Mouse (Mus musculus): ENCODE data around the gene Zcwpw1. TPM values are rescaled to one million over a fixed set of nuclear protein-coding genes. Genes with fewer than 3 reads are reported as not detected.

Gene Zcwpw1
- 13.8 and 16.1 TPM in 2 replicates for polyA plus RNA-seq (2016; fragmentation: Nextera tagmentation; extraction: Ambion mirVana)

DNA sequence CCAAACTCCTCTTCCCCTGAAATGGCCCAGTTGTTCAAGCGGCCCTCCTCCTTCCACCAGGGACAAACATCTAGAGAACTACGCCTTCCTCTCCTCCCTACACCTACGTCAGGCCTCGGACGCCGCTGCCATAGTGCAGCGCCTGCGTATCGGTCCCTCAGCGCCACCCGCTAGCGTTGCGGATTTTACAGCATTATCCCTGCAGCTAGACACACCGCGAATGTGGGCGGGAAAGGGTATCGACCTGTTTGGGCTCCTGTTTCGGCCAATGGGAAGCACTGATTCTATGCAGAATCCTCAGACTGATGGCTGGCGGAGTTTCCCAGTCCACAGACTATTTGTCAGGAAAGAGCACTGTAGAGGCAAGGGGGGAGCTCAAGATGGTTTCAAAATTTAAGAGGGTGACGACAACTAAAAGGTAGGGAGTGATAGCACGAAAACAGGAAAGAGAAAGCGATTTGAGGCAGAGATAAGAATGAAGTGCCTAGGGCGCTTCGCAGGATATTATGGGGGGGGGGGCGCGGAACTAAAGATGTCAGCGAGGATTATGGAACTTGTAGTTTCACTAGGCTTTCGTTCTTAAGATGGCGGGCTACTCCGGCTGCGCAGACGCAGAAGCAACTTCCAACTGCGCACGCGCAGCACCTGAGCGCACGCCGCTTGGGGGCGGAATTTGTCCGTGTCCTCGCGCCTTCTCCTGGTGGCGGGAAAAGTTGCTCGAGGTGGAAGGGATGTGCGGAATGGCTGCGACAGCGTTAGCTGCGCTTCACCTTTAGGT lies at the start of gene Zcwpw1, which contains the start of gene Mepce:
Gene Zcwpw1 (plus strand): TSS at position 648 of the 778 bp plus-strand sequence.
Gene Mepce (minus strand): TSS at position 505 of the 778 bp plus-strand sequence.
- peaks cover 29% of the 10 kb centered on the region for H3K36me3 ChIP-seq
- under 1% methylated on average over 48 of the region's 48 CpGs for WGBS
- H3K9me3 ChIP-seq (replicated peaks), result no peaks in the 10 kb centered on the region
- peak within 1 kb of the TSS; percentile 95 for H3K27ac ChIP-seq (replicated peaks)
- peaks cover 38% of the 10 kb centered on the region for H3K4me1 ChIP-seq
- DNase-seq (ENCODE audit: low spot score), result peak; percentile 94
- H3K4me3 ChIP-seq, result peak within 1 kb of the TSS; percentile 91
- peaks cover 18% of the 10 kb centered on the region for H3K27me3 ChIP-seq (ENCODE audit: low read depth, poor library complexity, severe bottlenecking)

DNA sequence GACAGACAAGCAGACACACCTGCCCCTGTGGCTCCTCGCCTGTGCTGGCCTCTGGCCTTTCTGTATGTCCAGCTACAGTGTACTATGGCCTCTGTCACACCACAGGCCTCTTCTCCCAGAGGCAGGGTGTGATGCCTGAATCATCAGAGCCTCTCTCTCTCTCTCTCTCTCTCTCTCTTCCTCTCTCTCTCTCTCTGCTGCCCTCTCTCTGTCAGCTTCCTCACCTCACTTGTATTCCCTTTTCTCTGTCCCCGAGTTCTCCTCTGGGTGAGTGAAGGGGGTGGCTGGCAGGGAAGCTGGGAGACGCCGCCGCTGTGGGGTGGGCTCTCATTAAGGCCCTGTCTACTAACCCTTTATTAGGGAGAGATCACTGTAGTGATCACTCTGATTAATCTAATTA lies 49.1 kb upstream of the Zcwpw1 start:
- Histone ChIP-seq H3K27me3 (ENCODE audit: low read depth, poor library complexity, severe bottlenecking) (0 out of 2 replicates have a peak, but pooled peaks cover 5% of the 10 kb centered on the region), H3K4me1 (peaks cover 74% of the 10 kb centered on the region), H3K4me3 (peak overlapping the region; percentile 87), H3K27ac (replicated peaks) (peak overlapping the region; percentile 93), H3K9me3 (replicated peaks) (no peaks in the 10 kb centered on the region), H3K36me3 (peaks cover 43% of the 10 kb centered on the region)
- DNase-seq (ENCODE audit: low spot score), result no peak
- 55% methylated on average over 5 of the region's 5 CpGs for WGBS

DNA sequence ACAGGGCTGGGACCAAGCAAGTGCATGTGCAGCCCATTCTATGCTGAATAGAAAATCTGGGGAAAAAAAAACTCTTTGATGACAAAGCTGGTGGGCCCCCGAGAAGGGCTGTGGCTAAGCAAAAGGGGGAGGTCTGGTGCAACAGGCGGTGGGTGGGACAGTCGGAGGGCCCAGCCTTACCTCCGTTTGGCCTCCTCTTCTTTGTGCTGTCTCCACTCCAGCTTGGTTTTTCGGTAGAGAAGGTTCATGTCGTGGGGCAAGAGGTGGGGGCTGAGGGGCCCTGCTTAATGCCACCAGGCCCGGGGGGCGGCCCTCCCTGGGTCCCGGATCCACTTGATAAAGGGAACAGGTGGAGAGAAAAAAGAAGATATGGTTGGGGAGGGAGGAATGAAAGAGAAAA lies 48.1 kb upstream of the Zcwpw1 start:
- H3K4me1 ChIP-seq, result peaks cover 64% of the 10 kb centered on the region
- peaks cover 40% of the 10 kb centered on the region for H3K36me3 ChIP-seq
- peak overlapping the region; percentile 87 for H3K4me3 ChIP-seq
- 43% methylated on average over 9 of the region's 9 CpGs for WGBS
- peak overlapping the region; percentile 93 for H3K27ac ChIP-seq (replicated peaks)
- DNase-seq (ENCODE audit: low spot score), result no peak
- H3K27me3 ChIP-seq (ENCODE audit: low read depth, poor library complexity, severe bottlenecking), result 0 out of 2 replicates have a peak, but pooled peaks cover 5% of the 10 kb centered on the region
- no peaks in the 10 kb centered on the region for H3K9me3 ChIP-seq (replicated peaks)

DNA sequence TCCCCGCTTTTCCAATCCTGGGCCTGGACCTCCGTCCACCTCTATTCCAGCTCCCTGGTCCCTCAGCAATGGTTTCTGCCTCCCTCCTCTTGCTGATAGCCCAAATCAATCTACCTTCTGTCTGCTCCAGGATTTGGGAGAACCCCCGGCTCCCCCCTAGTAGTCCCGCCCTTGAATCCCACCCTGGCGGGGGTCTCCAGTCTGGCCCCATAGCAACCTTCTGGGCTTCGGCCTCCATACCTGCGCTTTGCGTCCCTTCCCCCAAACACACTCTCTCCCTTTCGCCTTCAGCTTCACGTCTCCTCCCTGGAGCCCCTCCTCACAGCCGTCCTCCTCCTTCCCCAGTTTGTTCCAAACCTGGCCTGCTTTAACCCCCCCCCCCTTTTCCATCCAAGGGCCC lies 47.1 kb upstream of the Zcwpw1 start:
- Histone ChIP-seq H3K9me3 (replicated peaks) (no peaks in the 10 kb centered on the region), H3K27ac (replicated peaks) (peak overlapping the region; percentile 93), H3K4me1 (peaks cover 62% of the 10 kb centered on the region), H3K36me3 (peaks cover 31% of the 10 kb centered on the region), H3K4me3 (peak overlapping the region; percentile 87), H3K27me3 (ENCODE audit: low read depth, poor library complexity, severe bottlenecking) (0 out of 2 replicates have a peak, but pooled peaks cover 5% of the 10 kb centered on the region)
- 8% methylated on average over 11 of the region's 11 CpGs for WGBS
- no peak for DNase-seq (ENCODE audit: low spot score)

DNA sequence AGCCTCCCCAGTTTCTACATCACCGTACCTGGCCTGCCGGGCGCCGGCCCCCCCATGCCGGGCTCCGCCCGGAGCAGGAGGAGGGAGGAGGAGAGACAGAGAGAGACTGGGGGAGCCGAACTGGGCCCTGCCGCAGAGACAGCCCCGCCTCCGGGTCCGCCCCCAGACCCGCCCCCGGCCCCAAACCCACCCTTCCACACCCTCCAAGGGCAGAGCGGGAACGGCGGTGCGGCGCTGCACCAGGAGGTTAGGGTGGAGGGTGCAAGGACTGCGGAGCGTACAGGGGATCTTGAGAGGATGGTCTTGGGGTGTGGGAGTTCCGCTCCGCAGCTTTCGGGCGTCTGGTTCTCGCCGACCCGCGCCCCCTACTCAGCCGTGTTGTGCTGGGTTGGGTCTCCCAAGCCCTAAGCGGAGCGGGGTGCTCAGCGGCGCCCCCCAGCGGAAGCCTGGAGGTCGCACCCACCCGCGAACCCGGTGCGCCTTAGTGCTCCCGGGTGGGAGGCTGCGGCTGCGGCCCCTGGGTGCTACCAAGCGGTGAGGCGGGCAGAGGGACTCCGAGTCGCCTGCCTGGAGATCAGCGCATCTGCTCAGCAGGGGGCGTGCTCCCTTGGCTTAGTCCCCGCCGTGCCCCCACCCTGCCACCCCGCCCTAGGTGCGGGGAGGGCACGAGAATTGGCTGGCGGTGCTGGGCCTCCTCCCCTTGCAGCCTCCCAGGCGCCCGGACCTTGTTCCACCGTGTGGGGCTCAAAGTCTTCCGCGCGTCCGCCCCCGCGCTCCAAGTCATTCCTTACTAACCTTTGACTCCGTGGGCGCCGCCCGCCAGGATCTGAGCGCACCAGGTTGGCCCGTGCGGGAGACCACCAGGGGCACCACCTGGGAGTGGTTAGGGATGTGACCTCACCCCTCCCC lies 46.3 kb upstream of the Zcwpw1 start, which contains the start of gene Nyap1:
Gene Nyap1 (minus strand): TSS at position 585 of the 909 bp plus-strand sequence.
- peaks cover 23% of the 10 kb centered on the region for H3K36me3 ChIP-seq
- H3K4me3 ChIP-seq, result peak within 1 kb of the TSS; percentile 87
- peak; percentile 87 for DNase-seq (ENCODE audit: low spot score)
- peaks cover 62% of the 10 kb centered on the region for H3K4me1 ChIP-seq
- peak within 1 kb of the TSS; percentile 93 for H3K27ac ChIP-seq (replicated peaks)
- H3K9me3 ChIP-seq (replicated peaks), result no peaks in the 10 kb centered on the region
- under 1% methylated on average over 68 of the region's 71 CpGs for WGBS
- 0 out of 2 replicates have a peak, but pooled peaks cover 5% of the 10 kb centered on the region for H3K27me3 ChIP-seq (ENCODE audit: low read depth, poor library complexity, severe bottlenecking)

DNA sequence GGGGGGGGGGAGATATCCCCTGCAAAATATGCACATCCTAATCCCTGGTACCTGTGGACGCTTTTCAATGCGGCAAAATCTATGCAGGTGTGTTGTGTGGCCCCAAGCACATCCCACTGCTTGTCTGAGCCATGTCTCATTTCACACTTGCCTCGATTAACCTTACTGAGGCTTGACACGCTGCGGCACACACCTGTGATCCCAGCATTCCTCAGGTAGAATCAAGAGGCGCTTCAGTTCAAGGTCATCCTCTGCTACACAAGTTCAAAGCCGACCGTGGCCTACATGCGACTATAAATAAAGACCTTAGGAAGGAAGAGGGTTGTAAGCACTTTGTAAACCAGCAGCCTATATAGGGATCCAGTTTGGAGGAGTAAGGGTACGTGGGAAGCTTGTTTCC lies 45.5 kb upstream of the Zcwpw1 start:
- Histone ChIP-seq H3K9me3 (replicated peaks) (no peaks in the 10 kb centered on the region), H3K4me1 (peaks cover 70% of the 10 kb centered on the region), H3K4me3 (peak overlapping the region; percentile 87), H3K27ac (replicated peaks) (no peak overlapping the region), H3K36me3 (peaks cover 16% of the 10 kb centered on the region), H3K27me3 (ENCODE audit: low read depth, poor library complexity, severe bottlenecking) (0 out of 2 replicates have a peak, but pooled peaks cover 5% of the 10 kb centered on the region)
- 66% methylated on average over 10 of the region's 10 CpGs for whole genome bisulfite sequencing
- no peak for DNase-seq (ENCODE audit: low spot score)

DNA sequence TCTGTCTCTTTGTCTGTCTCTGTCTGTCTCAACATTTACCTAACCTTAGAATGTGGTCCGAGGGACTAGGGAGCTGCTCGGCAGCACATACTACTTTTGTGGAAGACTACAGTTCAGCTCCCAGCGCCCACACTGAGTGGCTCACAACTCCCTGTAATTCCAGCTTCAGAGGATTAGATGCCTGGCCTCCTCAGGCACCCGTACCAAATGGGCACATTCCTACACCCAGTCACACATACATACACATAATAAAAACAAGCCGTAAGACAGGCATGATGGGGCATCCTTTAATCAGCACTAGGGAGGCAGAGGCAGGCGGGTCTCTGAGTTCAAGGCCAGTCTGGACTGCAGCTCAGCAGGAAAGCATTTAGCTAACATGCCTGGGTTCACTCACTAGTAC lies 44.8 kb upstream of the Zcwpw1 start:
- Histone ChIP-seq H3K9me3 (replicated peaks) (no peaks in the 10 kb centered on the region), H3K4me1 (peaks cover 73% of the 10 kb centered on the region), H3K4me3 (no peak overlapping the region), H3K27ac (replicated peaks) (no peak overlapping the region), H3K36me3 (peaks cover 8% of the 10 kb centered on the region), H3K27me3 (ENCODE audit: low read depth, poor library complexity, severe bottlenecking) (0 out of 2 replicates have a peak, but pooled peaks cover 5% of the 10 kb centered on the region)
- WGBS, result 92% methylated on average over 6 of the region's 6 CpGs
- DNase-seq (ENCODE audit: low spot score), result no peak

DNA sequence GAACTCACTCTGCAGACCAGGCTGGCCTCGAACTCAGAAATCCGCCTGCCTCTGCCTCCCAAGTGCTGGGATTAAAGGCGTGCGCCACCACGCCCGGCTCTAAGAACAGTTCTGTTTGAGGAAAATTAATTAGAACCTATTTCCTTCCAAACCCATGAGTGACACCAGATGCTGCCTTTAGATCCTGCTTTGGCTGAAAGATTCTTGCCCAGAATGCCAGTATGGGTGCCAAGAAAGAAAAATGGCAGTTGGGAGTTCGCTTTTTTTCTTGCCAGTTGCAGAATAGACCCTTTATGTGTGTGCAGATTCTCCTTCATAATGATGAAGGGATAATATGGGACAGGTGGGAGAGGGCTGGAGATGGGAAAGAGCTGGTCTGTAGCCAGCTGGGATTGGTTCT lies 43.4 kb upstream of the Zcwpw1 start:
- no peaks in the 10 kb centered on the region for H3K9me3 ChIP-seq (replicated peaks)
- no peak overlapping the region for H3K27ac ChIP-seq (replicated peaks)
- WGBS, result 90% methylated on average over 7 of the region's 7 CpGs
- no peak overlapping the region for H3K4me3 ChIP-seq
- peaks cover 73% of the 10 kb centered on the region for H3K4me1 ChIP-seq
- 0 out of 2 replicates have a peak, but pooled peaks cover 5% of the 10 kb centered on the region for H3K27me3 ChIP-seq (ENCODE audit: low read depth, poor library complexity, severe bottlenecking)
- no peak for DNase-seq (ENCODE audit: low spot score)
- peaks cover 2% of the 10 kb centered on the region for H3K36me3 ChIP-seq

DNA sequence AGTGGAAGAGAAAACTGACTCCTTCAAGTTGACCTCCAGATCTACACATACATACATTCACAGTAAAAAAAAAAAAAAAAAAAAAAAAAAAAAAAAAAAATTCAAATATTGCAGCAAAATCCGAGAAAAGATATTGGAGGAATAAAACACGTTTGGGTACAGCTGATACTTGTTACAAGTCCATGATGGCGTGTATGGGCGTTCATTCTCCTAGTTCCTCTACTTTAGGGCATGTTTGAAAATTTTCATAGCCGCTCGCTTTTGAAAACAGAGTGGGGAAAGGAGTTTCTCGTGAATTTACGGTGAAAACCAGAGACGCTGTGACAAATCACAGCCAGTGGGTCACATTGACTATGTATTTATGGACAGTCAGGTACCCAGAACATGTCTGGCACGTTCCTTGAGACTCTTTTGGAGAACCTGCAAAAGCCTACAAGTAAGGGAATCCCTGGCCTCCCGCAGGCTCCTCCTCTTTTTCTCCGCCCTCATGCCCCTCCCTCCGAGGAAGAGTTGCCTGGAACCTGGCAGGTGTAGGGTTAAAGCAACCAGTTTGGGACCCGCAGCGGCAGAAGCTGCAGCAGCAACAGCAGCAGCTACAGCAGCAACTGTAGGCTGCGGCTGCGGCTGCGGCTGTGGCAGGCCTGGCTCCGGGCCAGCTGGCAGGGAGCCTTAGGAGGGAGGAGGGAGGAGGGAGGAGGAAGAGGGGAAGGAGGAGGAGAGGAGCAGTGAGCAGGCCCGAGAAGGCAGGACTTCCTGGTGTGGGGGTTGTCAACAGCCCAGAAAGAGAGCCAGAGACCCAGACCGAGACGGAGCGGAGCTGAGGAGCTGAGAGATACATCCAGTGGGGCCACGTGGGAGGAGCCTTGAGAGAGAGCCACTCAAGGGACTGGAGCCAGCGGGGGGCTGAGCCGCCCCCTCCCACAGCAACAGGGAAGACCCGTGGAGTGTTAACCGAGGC lies 42.1 kb upstream of the Zcwpw1 start, which contains the start of gene Tsc22d4:
Gene Tsc22d4 (plus strand): TSS at position 517 of the 958 bp plus-strand sequence.
- Histone ChIP-seq H3K4me3 (peak within 1 kb of the TSS; percentile 83), H3K9me3 (replicated peaks) (no peaks in the 10 kb centered on the region), H3K27ac (replicated peaks) (peak within 1 kb of the TSS; percentile 93), H3K27me3 (ENCODE audit: low read depth, poor library complexity, severe bottlenecking) (0 out of 2 replicates have a peak, but pooled peaks cover 5% of the 10 kb centered on the region), H3K4me1 (peaks cover 64% of the 10 kb centered on the region), H3K36me3 (peaks cover 8% of the 10 kb centered on the region)
- WGBS, result 6% methylated on average over 28 of the region's 28 CpGs
- peak; percentile 89 for DNase-seq (ENCODE audit: low spot score)

DNA sequence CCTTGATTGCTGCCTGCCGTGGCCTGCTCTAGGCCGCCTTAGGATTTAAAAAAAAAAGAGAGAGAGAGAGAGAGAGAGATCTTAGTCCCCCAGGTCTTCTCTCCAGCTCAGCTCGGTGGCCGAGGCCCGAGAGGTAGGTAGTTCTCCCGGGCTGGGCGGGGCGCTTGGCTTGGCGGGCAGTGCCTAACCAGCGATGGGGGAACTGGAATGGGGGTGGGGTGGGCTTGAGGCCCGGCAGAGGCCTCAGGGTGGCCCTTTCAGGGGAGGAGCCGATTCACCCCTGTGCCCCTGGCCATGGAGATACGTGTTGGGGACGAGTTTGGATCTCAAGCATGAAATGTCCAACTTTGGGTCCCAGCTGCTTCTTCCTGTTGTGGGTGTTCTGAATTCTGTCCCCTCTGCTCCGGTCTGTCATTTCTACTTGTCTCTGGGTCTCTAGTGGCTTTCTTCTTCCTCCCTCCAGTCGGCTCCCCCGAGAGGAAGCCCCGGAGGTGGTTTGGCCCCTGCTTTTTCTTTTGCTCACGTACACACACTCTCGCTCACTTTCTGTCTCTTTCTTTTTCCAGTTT lies 41.2 kb upstream of the Zcwpw1 start:
- 0 out of 2 replicates have a peak, but pooled peaks cover 5% of the 10 kb centered on the region for H3K27me3 ChIP-seq (ENCODE audit: low read depth, poor library complexity, severe bottlenecking)
- peak overlapping the region; percentile 83 for H3K4me3 ChIP-seq
- WGBS, result under 1% methylated on average over 20 of the region's 20 CpGs
- peaks cover 55% of the 10 kb centered on the region for H3K4me1 ChIP-seq
- peaks cover 14% of the 10 kb centered on the region for H3K36me3 ChIP-seq
- peak overlapping the region; percentile 93 for H3K27ac ChIP-seq (replicated peaks)
- no peaks in the 10 kb centered on the region for H3K9me3 ChIP-seq (replicated peaks)
- peak; percentile 73 for DNase-seq (ENCODE audit: low spot score)

DNA sequence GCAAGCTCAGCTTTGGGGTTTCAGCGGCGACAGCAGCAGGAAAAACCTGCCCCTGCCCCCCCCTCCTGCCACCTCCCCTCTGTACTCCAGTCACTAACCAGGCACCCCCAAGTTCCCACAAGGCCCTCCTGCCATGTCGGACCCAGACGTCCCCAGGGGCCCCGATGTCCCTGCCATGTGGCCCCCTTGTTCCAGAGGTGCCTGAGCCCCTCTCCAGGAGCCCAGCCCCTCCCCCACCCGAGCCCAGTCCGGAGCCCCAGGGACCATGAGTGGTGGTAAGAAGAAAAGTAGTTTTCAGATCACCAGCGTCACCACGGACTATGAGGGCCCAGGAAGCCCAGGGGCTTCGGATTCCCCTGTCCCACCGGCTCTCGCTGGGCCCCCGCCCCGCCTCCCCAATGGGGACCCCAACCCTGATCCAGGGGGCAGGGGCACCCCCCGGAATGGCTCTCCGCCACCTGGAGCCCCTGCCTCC lies 40.7 kb upstream of the Zcwpw1 start:
- 0 out of 2 replicates have a peak, but pooled peaks cover 5% of the 10 kb centered on the region for H3K27me3 ChIP-seq (ENCODE audit: low read depth, poor library complexity, severe bottlenecking)
- DNase-seq (ENCODE audit: low spot score), result peak; percentile 31

More for the DNA sequence above, 40.7 kb upstream of the Zcwpw1 start:
- peak overlapping the region; percentile 93 for H3K27ac ChIP-seq (replicated peaks)
- H3K4me1 ChIP-seq, result peaks cover 50% of the 10 kb centered on the region
- H3K9me3 ChIP-seq (replicated peaks), result no peaks in the 10 kb centered on the region
- H3K36me3 ChIP-seq, result peaks cover 19% of the 10 kb centered on the region
- 0% methylated on average over 16 of the region's 16 CpGs for WGBS
- H3K4me3 ChIP-seq, result peak overlapping the region; percentile 83
